Mouse (Mus musculus) cerebellum, adult (tissue): ENCODE results near the gene Xbp1.
"Not testable (repeated sequence)": the region's sequence is repeated elsewhere in the genome, so short reads cannot be mapped to it uniquely, and the experiment has no call there.

Experiments
- ATAC-seq: cut with Nextera tagmentation; 2 replicates; pipeline ENCODE4 v1.9.2; 2017; ENCODE audit warnings: mild to moderate bottlenecking, moderate library complexity, mixed read lengths; ENCODE audit not compliant: insufficient number of reproducible peaks, low FRiP score, low TSS enrichment

Gene Xbp1

GRCm38 (mm10) chr11:5500903-5501741 is 19.3 kb upstream of the Xbp1 start:
- no peak for ATAC-seq

DNA sequence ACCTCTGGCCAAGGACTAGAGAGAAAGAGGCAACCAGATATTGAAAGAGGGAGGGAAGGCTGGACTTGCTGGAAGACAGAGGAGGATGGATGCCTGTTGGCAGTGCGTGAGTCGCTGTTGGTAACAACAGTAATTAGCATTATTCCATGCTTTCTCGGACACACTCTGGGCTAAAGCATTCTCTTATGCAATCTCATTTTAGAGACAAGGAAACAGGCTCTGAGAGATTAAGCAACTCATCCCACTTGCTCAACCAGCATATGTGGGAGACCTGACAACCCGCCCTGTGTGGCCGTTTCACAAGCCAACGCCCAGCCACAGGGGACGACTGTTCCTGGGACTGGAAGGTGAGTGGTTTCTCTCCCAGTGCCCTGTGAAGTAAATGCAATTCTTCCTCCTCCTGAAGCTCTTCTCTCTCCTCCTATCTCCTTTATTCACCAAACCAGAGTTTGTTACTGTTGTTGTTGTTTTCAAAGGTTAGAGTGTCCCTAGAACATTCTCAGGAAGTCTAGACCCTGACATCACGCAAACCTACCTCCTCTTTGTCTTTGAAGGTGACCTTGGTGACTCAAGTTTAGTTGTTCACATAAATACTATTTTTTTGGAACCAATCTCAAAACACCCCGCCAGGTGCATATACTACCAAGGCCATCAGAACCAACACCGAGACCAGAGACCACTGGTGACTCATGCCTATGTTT is 18.0 kb upstream of the Xbp1 start:
- no peak for ATAC-seq

- ATAC-seq = no peak
These were observed 14.4 kb upstream of the Xbp1 start for GRCm38 (mm10) chr11:5505856-5506575.

DNA sequence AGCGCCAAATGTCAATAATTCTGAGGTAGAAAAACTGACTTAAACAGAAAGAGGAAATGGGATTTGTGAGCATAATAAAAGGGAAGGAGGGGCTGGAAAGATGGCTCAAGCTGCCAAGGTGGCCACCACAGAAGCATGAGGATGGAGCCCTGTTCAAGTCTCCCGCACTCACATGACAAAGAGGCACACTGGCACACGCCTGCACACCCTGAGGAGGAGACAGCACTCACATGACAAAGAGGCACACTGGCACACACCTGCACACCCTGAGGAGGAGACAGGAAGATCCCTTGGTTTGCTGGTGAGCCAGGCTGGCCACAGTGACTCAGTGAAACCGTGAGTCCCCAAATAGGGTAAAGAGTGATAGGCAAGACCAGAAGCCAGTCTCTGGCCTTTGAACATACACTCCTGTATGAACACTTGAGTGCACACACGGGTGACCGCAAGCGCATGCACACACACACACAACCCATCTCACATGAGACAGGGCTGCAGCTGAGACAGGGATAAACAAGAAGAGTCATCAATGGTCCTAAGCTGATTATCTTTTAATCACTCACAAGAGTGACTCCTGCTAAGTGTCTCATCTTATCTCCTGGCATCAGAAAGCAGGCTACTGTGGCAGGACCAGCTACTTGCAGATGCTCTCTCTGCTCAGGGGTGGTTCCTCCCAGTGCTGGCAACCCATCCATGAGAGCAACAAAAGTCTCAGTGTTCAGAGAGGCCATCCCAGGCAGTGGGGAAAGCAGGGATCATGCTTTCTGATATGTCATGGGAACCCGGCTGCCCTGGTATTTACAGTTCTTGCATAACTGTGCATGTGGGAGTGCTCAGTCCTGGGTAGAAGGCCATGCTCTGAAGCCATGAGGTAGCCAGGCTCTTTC is 11.0 kb upstream of the Xbp1 start:
- no peak for ATAC-seq

DNA sequence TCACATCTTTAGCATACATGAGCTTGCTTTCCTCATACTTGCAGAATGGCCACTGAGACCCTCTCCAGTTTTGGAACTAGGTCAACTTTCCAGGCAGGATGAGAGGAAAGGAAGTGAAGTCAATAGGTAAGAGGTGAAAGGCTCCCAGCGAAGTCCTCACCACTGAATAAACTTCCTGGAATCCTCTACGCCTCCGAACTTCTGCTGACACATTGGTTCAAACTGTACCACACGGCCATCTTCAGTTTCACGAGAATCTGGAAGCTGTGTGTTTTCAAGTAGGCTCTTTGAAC is 10.4 kb upstream of the Xbp1 start:
- no peak for ATAC-seq

DNA sequence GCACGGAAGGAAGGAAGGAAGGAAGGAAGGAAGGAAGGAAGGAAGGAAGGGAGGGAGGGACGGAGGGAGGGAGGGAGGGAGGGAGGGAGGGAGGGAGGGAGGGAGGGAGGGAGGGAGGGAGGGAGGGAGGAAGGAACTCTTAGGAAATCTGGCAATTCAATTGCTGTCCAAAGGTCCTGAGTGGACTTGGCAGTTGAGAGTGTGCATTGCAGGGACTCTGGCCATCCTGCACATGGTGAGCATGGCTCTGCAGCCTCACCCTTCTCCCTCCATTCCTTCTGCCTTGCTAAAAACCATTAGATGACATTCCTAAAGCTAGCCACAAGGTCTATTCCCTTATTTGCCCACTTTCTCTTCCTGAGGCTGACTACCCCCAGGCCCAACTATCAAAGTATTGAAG is 9.8 kb upstream of the Xbp1 start:
- ATAC-seq = not testable (repeated sequence)

- no peak for ATAC-seq
These were observed 8.2 kb upstream of the Xbp1 start for GRCm38 (mm10) chr11:5512099-5512725.

DNA sequence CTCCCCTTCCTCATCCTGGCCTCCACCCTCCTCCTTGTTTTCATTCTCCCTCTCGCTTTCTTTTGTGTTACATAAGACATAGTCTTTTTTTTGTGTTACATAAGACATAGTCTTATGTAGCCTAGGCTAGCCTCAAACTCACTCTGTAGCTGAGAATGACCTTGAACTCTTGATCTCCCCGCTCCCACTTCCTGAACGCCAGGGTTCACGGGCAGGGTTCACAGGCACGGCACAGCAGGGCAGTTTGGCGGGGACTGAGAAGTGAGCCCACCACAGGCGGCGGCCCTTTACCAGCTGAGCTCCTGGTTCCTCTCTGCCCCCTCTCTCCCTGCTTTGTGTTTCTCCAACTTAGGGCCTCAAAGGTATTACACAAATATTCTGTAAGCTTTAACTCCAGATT is 7.5 kb upstream of the Xbp1 start:
- ATAC-seq = no peak

GRCm38 (mm10) chr11:5514091-5514490 is 6.4 kb upstream of the Xbp1 start:
- ATAC-seq = no peak

DNA sequence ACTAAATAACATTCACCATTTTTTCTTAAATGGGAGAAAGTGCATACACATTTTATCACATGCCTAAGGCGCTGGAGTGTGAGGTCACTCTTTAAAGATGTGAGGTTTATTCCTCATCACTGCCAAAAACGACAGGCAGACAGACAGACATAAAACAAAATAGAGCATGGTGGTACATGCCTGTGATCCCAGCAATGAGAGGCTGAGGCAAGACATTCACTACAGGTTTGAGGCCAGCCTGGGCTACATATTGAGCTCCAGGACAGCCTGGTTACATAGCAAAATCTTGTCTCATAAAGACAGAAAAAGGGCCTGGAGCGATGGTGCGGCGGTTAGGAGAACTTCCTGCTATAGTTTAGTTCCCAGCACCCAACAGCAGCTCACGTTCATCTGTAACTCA is 5.3 kb upstream of the Xbp1 start:
- ATAC-seq = no peak

DNA sequence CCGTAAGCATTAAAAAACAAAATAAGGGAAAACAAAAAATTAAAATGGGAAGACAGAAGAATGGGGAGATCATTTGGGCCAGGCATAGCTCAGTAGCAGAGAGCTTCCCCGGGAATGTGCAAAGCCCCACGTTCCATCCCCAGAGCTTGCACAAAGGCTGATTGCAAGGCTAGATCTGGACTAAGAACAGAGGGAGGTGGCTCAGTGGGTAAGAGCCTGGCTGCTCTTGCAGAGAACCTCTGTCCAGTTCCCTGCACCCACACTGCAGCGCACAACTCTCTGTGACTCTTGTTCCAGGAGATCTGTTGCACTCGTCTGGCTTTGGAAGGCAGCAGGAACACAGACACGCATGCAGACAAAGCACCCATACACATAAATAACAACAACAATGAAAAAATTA is 4.8 kb upstream of the Xbp1 start:
- ATAC-seq = no peak

- ATAC-seq = no peak
These were observed 4.3 kb upstream of the Xbp1 start for GRCm38 (mm10) chr11:5516151-5516550.

GRCm38 (mm10) chr11:5516617-5517016 is 3.8 kb upstream of the Xbp1 start:
- ATAC-seq = no peak

DNA sequence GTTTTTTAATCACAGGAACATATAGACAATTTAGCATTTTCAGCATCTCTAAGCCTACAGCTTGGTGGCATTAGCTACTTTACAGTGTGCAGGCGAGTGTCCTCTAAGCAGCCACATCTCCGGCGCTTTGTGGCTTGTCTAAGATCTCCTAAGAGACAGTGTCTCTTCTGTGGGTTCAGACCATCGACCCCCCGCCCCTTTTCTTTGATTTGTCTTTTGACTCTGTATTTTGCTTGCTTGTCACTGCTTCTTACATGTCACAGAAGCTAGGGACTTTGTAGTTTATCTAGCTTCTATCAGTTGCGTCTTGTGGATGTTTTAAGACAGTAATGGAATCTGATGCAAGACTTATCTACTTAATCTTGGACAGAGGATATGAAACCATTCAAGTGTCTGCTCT is 3.1 kb upstream of the Xbp1 start:
- no peak for ATAC-seq

GRCm38 (mm10) chr11:5519681-5520080 is 778 bp upstream of the Xbp1 start:
- no peak for ATAC-seq

- ATAC-seq = peak; percentile 31; the same call in 1 of the 2 replicates
These were observed 732 bp downstream of the Xbp1 start for GRCm38 (mm10) chr11:5521266-5521515.

DNA sequence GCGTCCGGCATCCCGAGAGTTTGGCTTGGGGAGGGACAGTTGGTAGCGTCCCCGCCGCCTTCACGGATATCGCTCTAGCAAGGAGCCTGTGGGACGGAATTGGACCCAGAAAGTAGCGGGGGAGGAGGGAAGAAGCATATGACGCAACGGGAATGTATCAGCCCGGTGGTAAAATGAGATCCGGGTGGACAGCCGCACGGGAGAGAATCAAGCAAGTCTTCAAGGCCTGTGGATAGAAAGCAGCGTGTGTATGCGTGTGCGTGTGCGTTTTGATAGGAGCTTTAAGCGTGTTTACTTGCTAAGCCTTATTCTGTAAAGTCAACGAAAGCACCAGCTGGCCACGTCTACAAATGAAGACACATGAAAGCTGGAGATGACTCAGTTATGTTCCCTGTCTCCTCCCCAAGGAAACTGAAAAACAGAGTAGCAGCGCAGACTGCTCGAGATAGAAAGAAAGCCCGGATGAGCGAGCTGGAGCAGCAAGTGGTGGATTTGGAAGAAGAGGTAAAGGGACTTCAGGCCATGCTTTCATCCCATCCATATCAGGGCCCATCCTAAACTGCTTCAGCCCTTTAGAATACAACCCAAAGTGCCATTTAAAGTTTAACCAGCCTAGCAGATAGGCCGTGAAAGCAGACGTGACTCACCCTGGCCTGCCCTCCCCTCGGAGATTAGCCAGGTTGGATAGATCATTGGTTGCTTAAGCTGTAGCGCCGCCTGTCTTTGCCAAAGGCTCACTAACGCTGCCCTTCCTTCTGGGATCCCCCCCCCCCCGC is 1.2 kb downstream of the Xbp1 start:
- 0 out of 2 replicates have a peak, but pooled peaks have one; percentile 1 for ATAC-seq

GRCm38 (mm10) chr11:5522798-5523415 is 2.4 kb downstream of the Xbp1 start:
- no peak for ATAC-seq

- no peak for ATAC-seq
These were observed 5.0 kb downstream of the Xbp1 start for GRCm38 (mm10) chr11:5525418-5525817.
